Mouse (Mus musculus) brown adipose tissue, adult 24 weeks (tissue): ENCODE results near the gene Gnb5. TPM values are rescaled to one million over a fixed set of nuclear protein-coding genes. Genes with fewer than 3 reads are reported as not detected.

Source experiments
- H3K27ac ChIP-seq: fragments of 200-500 bp; replicated peaks from 2 replicates; pipeline ENCODE4 v1.5.1; 2012; ENCODE audit warnings: low read depth, mild to moderate bottlenecking, low read length
- H3K4me1 ChIP-seq: fragments of 200-500 bp; 2 replicates; pipeline ENCODE4 v1.6.1; 2012; ENCODE audit warnings: low read length, mixed read lengths; ENCODE audit not compliant: control insufficient read depth, insufficient read depth, insufficient read length
- H3K4me3 ChIP-seq: fragments of 200-500 bp; 2 replicates; pipeline ENCODE4 v1.5.1; 2012; ENCODE audit warnings: low read depth, mild to moderate bottlenecking, low read length, moderate library complexity; ENCODE audit not compliant: insufficient read depth
- polyA plus RNA-seq: library from polyadenylated mRNA; stranded (reverse); fragments of >200 nt; gene quantifications from 2 replicates; pipeline ENCODE4 v1.2.4, GENCODE M21; 2012; ENCODE audit not compliant: missing spikeins, insufficient read depth, insufficient read length

Gene Gnb5
- polyA plus RNA-seq = 21.2 and 27.0 TPM in 2 replicates

DNA sequence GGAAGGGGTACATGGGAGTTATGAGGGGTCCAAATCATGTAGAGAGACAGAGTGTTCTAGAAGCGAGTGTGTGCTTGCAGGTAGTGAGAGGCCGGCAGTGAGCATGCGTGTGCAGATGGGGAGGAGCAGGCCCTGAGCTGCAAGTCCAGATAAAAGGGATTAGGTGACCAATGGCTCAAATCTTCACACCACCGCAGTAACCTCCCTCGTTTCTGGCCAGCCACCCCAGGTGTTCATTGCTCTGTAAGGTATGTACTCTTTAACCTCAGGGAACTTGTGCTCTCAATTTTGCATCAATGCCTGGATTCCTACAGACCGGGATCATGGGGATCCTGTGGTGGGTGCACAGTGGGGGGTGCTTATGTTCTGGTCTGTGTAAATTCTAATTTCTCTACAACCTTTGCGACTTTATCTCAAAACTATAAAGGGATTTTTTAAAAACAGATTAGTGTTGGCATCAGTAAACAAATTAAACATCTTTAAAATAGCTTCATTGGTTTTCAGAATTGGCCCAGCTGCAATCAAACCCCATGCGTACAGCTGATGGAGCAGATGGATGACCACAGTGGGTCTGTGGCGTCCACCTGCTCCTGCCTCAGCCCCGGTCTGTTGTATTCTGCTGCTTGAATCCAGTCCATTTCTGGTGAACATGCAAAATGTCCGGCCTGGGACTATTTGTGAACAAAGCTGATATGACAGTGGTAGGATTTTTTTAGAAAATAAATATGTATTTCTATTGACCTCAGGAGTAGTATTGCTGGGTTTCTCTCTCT is at the start of gene Gnb5:
Gene Gnb5 (plus strand): TSS at position 163 of the 773 bp plus-strand sequence.
- Histone ChIP-seq H3K4me3 (no peak within 1 kb of the TSS), H3K4me1 (no peaks in the 10 kb centered on the region), H3K27ac (no peak within 1 kb of the TSS)

DNA sequence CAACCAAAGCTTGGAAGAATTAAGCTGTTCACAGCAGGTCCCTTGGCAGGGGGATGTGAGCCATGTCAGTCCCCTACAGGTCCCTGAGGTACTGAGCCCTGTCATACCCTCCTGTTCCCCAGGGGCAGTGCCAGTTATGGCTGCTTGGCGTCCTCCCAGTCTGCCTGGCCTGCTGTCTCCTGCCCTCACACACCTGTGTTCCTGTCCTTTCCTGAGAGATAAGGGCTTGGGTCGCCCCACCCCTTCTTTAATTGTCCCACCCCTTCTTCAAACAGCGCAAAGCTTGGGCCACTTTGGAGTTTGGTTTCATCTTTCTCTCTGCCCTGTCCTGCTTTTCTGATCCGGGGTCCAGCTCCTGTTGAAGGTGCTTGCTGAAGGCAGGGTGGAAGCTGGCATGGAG is 47.3 kb upstream of the Gnb5 start:
- Histone ChIP-seq H3K4me1 (peaks cover 15% of the 10 kb centered on the region), H3K4me3 (no peak overlapping the region), H3K27ac (no peak overlapping the region)

DNA sequence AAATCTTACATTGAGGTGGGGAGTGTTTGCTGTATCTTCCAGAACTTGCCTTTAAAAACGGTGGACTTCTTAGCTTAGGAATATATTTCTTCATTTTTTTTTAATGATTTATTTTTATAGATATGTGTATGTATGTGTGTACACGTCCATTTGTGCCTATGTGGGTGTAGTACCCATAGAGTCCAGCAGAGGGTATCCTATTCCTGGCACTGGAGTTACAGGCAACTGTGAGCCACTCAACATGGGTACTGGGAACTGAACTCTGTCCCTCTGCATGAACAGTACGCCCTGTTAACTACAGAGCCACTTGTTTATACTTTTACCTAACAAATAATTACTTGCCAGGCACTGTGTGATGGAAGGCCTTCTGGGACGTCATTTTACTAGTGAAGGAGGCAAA is 46.4 kb upstream of the Gnb5 start:
- no peak overlapping the region for H3K27ac ChIP-seq

DNA sequence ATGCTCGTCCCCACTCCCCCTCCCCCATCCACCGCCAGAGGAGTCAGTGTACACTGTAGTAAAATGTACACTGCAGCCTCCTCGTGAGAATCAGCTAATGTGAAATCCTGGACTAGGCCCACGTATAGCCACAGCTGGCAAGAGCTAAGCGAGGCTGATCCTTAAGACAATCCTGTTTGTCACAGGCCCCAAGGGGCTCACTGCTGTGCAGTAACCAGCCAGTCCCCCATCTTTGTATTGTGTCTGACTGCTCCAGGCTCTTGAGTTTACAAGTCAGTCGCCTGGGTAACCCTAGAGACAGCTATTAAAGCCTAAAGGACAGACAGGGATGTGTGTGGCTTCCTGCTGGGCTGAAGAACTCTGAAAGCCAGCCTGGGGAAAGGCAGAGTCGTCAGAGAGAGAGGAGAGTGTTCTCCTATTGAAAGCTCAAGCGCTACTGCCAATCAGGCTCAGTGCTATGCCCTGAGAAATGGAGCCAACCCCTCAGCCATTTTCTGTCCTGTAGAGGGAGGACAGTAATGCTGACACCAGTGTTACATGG is 44.7 kb upstream of the Gnb5 start:
- Histone ChIP-seq H3K4me1 (no peaks in the 10 kb centered on the region), H3K4me3 (no peak overlapping the region), H3K27ac (no peak overlapping the region)

More for the DNA sequence above, 46.4 kb upstream of the Gnb5 start:
- no peak overlapping the region for H3K4me3 ChIP-seq
- peaks cover 9% of the 10 kb centered on the region; the same call in 1 of the 2 replicates for H3K4me1 ChIP-seq

DNA sequence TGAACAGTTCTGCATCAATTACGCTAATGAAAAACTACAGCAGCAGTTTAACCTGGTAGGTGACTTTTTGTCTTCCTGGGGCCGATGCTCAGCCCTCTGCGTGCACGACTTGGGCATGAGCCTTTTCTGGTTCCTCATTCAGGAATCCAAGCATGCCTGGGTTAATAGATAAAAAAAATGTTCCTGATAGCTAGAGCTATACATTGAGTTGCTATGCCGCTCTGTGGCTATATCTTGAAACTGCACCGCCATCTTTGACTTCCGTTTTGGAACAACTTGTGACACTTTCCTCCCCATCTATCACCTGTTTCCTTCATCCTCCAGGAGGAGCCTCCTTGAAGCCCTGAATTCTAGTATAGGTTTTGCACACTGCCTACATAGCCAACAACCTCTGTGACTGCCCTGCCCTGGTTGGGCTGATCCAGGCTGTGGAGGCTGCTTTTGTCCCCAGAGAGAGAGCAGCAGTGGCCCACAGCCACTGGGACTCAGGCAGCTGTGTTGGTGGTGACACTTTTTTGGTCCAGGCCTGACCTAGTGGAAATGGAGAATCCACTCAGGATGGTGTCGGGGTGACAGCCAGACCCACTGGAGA is 43.8 kb upstream of the Gnb5 start:
- Histone ChIP-seq H3K4me3 (no peak overlapping the region), H3K4me1 (no peaks in the 10 kb centered on the region), H3K27ac (no peak overlapping the region)

- no peaks in the 10 kb centered on the region for H3K4me1 ChIP-seq
- no peak overlapping the region for H3K4me3 ChIP-seq
- H3K27ac ChIP-seq = no peak overlapping the region
Observed at GRCm38 (mm10) chr9:75264008-75264718, 41.9 kb upstream of the Gnb5 start.

DNA sequence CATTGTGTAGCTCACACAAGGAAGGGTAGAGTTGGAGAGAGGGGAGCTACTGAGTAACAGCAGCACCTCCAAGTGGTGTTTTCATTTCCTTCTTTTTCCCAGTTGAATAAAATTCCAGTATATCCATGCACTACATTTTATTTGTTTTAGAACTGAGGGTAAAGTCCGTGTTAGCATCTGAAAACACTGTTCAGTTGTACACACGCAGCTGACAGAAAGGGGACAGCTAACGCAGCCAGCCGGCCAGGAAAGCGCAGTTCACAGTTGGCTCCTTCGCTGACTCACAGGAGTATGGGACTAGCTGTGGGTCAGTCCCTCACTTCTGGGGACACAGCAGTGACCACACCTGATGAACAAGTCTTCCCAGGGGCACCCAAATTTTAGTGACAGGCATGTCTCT is 38.9 kb upstream of the Gnb5 start:
- no peaks in the 10 kb centered on the region for H3K4me1 ChIP-seq
- H3K27ac ChIP-seq = no peak overlapping the region
- no peak overlapping the region for H3K4me3 ChIP-seq

DNA sequence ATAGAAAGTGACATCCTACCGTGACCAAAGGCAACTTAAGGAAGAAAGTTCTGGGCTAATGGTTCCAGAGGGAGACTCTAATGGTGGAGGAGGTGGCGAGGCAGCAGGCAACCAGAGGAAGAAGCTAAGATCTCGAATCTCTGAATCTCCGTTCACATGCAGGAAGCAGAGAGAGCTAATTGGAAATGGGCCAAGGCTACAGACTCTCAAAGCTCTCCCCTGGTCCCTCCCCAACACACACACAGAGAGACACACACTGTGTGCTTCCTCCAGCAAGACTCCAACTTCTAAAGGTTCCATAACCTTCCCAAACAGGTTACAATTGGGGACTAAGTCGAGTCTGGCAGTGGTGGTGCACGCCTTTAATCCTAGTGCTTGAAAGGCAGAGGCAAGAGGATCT is 35.7 kb upstream of the Gnb5 start:
- H3K27ac ChIP-seq = no peak overlapping the region
- H3K4me3 ChIP-seq = no peak overlapping the region
- no peaks in the 10 kb centered on the region for H3K4me1 ChIP-seq

GRCm38 (mm10) chr9:75271539-75271938 is 34.5 kb upstream of the Gnb5 start:
- Histone ChIP-seq H3K4me3 (no peak overlapping the region), H3K27ac (no peak overlapping the region), H3K4me1 (no peaks in the 10 kb centered on the region)

DNA sequence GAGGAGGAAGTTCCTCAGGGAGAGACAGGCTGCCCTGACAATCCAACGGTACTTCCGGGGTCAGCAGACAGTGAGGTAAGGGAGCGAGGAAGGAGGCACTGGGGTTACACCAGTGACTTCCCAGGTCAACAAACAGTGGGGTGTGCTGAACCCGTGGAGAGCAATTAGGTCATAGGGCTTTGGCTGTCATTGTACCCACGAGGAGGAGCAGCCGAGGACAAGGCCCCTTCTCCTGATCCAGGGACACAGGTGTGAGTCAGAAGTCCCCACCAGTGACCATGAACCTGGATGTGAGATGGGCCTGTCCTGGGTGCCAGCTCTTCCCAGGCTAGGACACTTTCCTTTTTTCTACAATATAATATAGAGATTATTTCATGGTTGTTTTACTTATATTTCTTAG is 32.4 kb upstream of the Gnb5 start:
- Histone ChIP-seq H3K4me1 (no peaks in the 10 kb centered on the region), H3K4me3 (no peak overlapping the region), H3K27ac (no peak overlapping the region)

DNA sequence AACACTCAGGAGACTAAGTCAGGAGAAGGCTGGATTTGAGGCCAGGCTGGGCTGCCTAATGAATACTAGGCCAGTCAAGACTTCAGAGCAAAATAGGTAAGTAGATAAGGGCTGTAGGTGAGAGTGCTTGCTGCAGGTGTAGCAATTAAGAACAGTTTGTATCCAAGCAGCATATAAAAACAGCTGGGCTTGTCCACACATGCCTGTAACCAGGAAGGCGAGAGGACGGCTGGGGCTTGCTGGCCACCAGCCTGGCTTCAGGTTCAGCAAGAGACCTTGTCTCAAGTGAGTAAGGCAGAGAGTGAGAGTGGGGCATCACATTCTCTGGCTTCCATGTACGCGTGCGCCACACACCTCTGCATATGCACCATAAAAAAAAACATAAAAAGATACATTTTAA is 31.6 kb upstream of the Gnb5 start:
- no peak overlapping the region for H3K4me3 ChIP-seq
- H3K4me1 ChIP-seq = no peaks in the 10 kb centered on the region
- no peak overlapping the region for H3K27ac ChIP-seq

- Histone ChIP-seq H3K27ac (no peak overlapping the region), H3K4me1 (no peaks in the 10 kb centered on the region), H3K4me3 (no peak overlapping the region)
Observed at GRCm38 (mm10) chr9:75275051-75275450, 31.0 kb upstream of the Gnb5 start.

GRCm38 (mm10) chr9:75280814-75281213 is 25.3 kb upstream of the Gnb5 start:
- H3K27ac ChIP-seq = no peak overlapping the region

DNA sequence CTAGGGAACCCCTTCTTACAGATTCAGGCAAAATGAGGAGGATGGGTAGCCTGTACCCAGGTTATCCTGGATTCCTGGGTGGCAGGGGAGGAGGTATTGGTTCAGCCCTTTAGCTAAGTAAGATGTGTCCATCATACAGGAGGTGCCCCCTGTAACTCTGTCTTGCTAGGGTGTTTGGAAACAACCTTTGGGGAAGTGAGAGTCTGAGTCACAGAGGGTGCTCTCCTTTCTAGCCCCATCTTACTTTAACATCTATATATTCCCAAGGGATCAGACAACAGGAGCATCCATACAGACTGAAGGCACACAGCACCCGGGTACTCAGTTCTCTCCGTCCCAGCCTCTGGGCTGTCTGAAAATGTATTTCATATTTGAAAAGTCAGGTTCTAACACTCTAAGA is 23.9 kb upstream of the Gnb5 start:
- Histone ChIP-seq H3K4me1 (no peaks in the 10 kb centered on the region), H3K4me3 (no peak overlapping the region), H3K27ac (no peak overlapping the region)

More at GRCm38 (mm10) chr9:75280814-75281213, 25.3 kb upstream of the Gnb5 start:
- Histone ChIP-seq H3K4me3 (no peak overlapping the region), H3K4me1 (no peaks in the 10 kb centered on the region)

DNA sequence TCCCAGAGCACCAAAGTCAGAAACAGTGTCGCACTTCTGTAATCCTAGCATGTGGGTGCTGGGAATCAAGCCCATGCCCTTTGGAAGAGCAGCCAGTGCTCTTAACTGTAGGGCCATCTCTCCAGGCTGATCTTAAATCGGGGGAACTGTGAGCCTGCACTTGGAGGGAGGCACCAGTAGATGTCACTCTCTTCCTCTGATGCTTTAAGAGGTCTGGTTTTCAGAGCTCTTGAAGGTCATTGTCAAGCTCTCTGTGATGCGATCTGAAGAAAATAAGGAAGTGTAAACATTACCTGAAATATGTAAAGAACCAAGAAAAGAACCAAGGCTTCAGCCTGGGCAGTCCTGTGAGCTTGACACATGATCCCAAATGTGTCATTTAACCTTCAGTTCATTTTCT is 23.3 kb upstream of the Gnb5 start:
- Histone ChIP-seq H3K4me1 (no peaks in the 10 kb centered on the region), H3K27ac (no peak overlapping the region), H3K4me3 (no peak overlapping the region)
